Mouse (Mus musculus) midbrain, embryonic 13.5 days (tissue): Measurements from ENCODE around the gene Nt5c1a. TPM values are rescaled to one million over a fixed set of nuclear protein-coding genes. Genes with fewer than 3 reads are reported as not detected.
A peak's percentile ranks its signal among the peaks of the same experiment; 100 is the strongest.
"Not testable (repeated sequence)": the region's sequence is repeated elsewhere in the genome, so short reads cannot be mapped to it uniquely, and the experiment has no call there.

Experiments used
- ATAC-seq: fragments of 200-750 bp; cut with Nextera tagmentation; 2 replicates; pipeline ENCODE4 v1.8.0; 2017; ENCODE audit warnings: mild to moderate bottlenecking, moderate TSS enrichment, moderate library complexity
- H3K27ac ChIP-seq: fragments of 300-500 bp; sonication (generic); 2 replicates; pipeline ENCODE4 v1.5.1; 2015; ENCODE audit warnings: inconsistent platforms, mild to moderate bottlenecking, moderate library complexity
- H3K27me3 ChIP-seq: fragments of 300-500 bp; sonication (generic); 2 replicates; pipeline ENCODE4 v1.6.1; 2015; ENCODE audit warnings: mild to moderate bottlenecking, inconsistent platforms
- H3K36me3 ChIP-seq: fragments of 300-500 bp; sonication (generic); 2 replicates; pipeline ENCODE4 v1.6.1; 2015; ENCODE audit warnings: mild to moderate bottlenecking, inconsistent platforms
- H3K4me1 ChIP-seq: fragments of 300-500 bp; sonication (generic); replicated peaks from 2 replicates; pipeline ENCODE4 v1.6.1; 2015; ENCODE audit warnings: inconsistent platforms
- H3K4me2 ChIP-seq: fragments of 300-500 bp; sonication (generic); replicated peaks from 2 replicates; pipeline ENCODE4 v1.6.1; 2015; ENCODE audit warnings: moderate library complexity, mild to moderate bottlenecking, inconsistent platforms
- H3K4me3 ChIP-seq: fragments of 300-500 bp; sonication (generic); replicated peaks from 2 replicates; pipeline ENCODE4 v1.5.1; 2015; ENCODE audit warnings: mild to moderate bottlenecking, inconsistent platforms
- H3K9ac ChIP-seq: fragments of 300-500 bp; sonication (generic); replicated peaks from 2 replicates; pipeline ENCODE4 v1.6.1; 2015; ENCODE audit warnings: mild to moderate bottlenecking, inconsistent platforms
- H3K9me3 ChIP-seq: fragments of 300-500 bp; sonication (generic); 2 replicates; pipeline ENCODE4 v1.6.1; 2016; ENCODE audit warnings: mild to moderate bottlenecking, inconsistent platforms
- WGBS: fragments of 180-500 bp; shearing (Covaris S2); methylation state at CpG from one replicate; pipeline ENCODE4 v1.1.7; 2015; 5-methylcytosine and 5-hydroxymethylcytosine counted together
- polyA plus RNA-seq: library from polyadenylated mRNA; unstranded; fragments of >200 nt; fragmentation: Nextera tagmentation; extraction: Ambion mirVana; gene quantifications from 2 replicates; pipeline ENCODE4 v1.2.1, GENCODE M21; 2015

The Nt5c1a gene
- not detected in 2 replicates for polyA plus RNA-seq

DNA sequence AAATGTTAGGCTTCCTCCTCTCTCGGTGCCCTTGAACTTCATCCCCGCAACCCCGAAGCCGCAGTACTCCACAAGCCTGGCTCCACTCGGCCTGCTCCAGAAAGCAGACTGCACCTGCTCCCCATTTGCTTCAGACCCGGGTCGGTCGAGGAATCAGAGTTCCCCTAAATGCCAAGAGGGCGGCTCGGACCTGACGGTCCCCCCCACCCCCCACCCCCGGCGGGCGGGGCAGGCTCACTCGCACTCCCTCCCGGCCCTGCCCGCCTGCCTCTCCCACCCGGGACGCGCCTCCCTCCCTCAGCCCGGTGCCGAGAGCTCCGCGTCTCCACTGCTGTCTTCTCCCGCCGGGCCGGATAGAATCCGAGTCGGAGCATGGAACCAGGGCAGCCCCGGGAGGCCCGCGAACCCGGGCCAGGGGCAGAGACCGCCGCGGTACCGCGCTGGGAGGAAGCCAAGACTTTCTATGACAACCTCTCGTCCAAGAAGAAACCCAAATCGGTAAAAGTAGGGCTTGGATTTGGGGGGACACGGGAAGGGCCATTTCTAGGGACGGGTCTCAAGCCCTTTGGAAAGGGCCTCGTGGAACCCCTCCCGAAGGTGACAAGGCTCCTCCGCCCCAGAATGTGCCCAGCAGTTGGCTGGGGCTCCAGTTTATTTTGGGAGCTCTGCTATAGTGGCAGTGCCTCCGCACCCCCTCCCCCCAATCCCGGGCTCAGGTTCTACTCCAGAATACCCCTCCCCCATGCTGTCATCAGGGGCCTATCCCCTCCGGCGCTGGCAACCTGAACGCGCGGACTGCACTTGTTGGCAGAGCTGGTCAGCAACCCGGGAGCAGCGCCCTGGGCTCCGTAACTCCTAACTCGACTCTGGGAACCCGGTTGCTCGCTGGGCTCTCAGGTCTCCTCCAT is at the start of gene Nt5c1a:
TSS of gene Nt5c1a (plus strand) at position 319 of the 908 bp plus-strand sequence.
- no peaks in the 10 kb centered on the region for H3K36me3 ChIP-seq
- H3K27me3 ChIP-seq, result peaks cover 56% of the 10 kb centered on the region
- peak within 1 kb of the TSS; percentile 79 for H3K4me2 ChIP-seq
- WGBS, result 1% methylated on average over 58 of the region's 58 CpGs
- ATAC-seq, result peak; percentile 59
- peak within 1 kb of the TSS; percentile 61 for H3K9ac ChIP-seq
- no peaks in the 10 kb centered on the region for H3K9me3 ChIP-seq
- peaks cover 15% of the 10 kb centered on the region for H3K4me1 ChIP-seq
- H3K27ac ChIP-seq, result no peak within 1 kb of the TSS
- peak within 1 kb of the TSS; percentile 45 for H3K4me3 ChIP-seq

DNA sequence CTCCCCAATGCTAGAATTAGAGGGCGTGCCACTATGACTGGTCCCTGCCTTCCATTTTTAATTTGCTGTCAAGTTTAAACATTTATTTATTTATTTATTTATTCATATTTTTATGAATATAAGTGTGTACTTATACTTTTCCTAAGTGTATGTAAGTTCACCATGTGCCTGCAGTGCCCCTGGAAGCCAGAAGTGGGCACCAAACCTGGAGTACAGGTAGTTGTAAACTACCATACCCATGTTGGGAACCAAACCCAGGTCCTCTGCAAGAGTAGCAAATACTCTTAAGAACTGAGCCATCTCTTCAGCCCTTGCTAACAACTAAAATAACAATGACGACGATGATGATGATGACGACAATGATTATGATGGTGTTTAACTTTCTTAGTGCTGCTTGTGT is 49.3 kb upstream of the Nt5c1a start:
- H3K4me1 ChIP-seq, result no peaks in the 10 kb centered on the region
- WGBS, result 79% methylated on average over 4 of the region's 4 CpGs

GRCm38 (mm10) chr4:123152976-123153375 is 48.3 kb upstream of the Nt5c1a start:
- no peak overlapping the region; the same call in 1 of the 2 replicates for H3K9ac ChIP-seq
- H3K36me3 ChIP-seq, result no peaks in the 10 kb centered on the region
- no peak for ATAC-seq
- no peak overlapping the region for H3K27ac ChIP-seq
- H3K4me2 ChIP-seq, result no peak overlapping the region
- H3K4me1 ChIP-seq, result no peaks in the 10 kb centered on the region
- no peak overlapping the region for H3K4me3 ChIP-seq
- H3K9me3 ChIP-seq, result no peaks in the 10 kb centered on the region
- WGBS, result 56% methylated on average over 5 of the region's 5 CpGs
- peaks cover 8% of the 10 kb centered on the region for H3K27me3 ChIP-seq

More for the DNA sequence above, 49.3 kb upstream of the Nt5c1a start:
- no peak overlapping the region for H3K4me3 ChIP-seq
- no peak overlapping the region for H3K4me2 ChIP-seq
- H3K36me3 ChIP-seq, result no peaks in the 10 kb centered on the region
- peaks cover 9% of the 10 kb centered on the region for H3K27me3 ChIP-seq
- no peak overlapping the region for H3K9ac ChIP-seq
- H3K9me3 ChIP-seq, result no peaks in the 10 kb centered on the region
- ATAC-seq, result no peak
- no peak overlapping the region for H3K27ac ChIP-seq

GRCm38 (mm10) chr4:123155004-123155403 is 46.3 kb upstream of the Nt5c1a start:
- ATAC-seq, result no peak
- Histone ChIP-seq H3K9me3 (no peaks in the 10 kb centered on the region), H3K27me3 (peaks cover 9% of the 10 kb centered on the region; the same call in 1 of the 2 replicates), H3K36me3 (no peaks in the 10 kb centered on the region), H3K4me2 (no peak overlapping the region), H3K9ac (no peak overlapping the region), H3K4me1 (no peaks in the 10 kb centered on the region), H3K27ac (no peak overlapping the region), H3K4me3 (no peak overlapping the region)
- WGBS, result 22% methylated on average over 4 of the region's 4 CpGs

DNA sequence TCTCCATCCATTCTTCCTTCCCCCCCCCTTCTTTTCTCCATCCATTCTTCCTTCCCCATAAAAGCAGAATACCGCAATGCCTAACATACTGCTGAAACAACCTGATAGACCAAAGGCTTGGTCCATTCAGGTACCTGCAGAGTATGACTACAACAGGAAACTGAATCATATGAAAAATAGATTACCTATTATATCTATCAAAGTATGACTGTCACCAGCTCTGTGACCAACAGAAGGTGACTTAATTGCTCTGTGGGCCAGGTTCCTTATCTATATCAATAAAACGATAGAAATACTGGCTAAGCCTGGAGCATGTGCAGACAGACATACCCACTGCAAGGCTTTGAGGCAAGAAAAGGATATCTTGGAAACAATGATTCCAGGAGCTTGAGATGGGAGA is 45.9 kb upstream of the Nt5c1a start:
- H3K4me2 ChIP-seq, result no peak overlapping the region
- peaks cover 12% of the 10 kb centered on the region; the same call in 1 of the 2 replicates for H3K27me3 ChIP-seq
- H3K27ac ChIP-seq, result no peak overlapping the region
- no peaks in the 10 kb centered on the region for H3K9me3 ChIP-seq
- ATAC-seq, result no peak
- H3K36me3 ChIP-seq, result no peaks in the 10 kb centered on the region
- no peak overlapping the region for H3K4me3 ChIP-seq
- H3K9ac ChIP-seq, result no peak overlapping the region
- 71% methylated on average over 2 of the region's 2 CpGs for WGBS
- no peaks in the 10 kb centered on the region for H3K4me1 ChIP-seq

DNA sequence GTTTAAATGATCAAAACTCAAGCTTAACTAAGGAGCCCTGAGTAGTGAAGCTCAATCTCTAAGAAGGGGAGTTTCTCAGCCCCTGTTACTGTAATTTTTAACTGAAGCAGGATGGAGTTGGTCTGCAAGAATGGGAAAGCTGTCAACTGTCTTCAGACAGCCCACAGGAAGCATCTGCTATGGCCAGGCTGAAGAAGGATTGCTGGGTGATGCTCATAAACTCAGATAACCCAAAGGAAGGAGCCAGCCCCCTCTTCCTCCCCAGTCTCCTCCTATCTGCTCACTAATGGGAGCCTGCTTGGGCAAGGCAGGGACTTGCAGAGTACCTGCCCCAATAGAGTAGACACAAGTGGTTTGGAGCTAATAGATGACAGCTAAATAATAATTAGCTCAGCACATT is 45.5 kb upstream of the Nt5c1a start:
- no peak overlapping the region for H3K4me2 ChIP-seq
- H3K4me1 ChIP-seq, result no peaks in the 10 kb centered on the region
- no peaks in the 10 kb centered on the region for H3K9me3 ChIP-seq
- H3K27me3 ChIP-seq, result peaks cover 12% of the 10 kb centered on the region; the same call in 1 of the 2 replicates
- H3K36me3 ChIP-seq, result no peaks in the 10 kb centered on the region
- no peak overlapping the region for H3K27ac ChIP-seq
- ATAC-seq, result no peak
- no peak overlapping the region for H3K9ac ChIP-seq
- H3K4me3 ChIP-seq, result no peak overlapping the region

DNA sequence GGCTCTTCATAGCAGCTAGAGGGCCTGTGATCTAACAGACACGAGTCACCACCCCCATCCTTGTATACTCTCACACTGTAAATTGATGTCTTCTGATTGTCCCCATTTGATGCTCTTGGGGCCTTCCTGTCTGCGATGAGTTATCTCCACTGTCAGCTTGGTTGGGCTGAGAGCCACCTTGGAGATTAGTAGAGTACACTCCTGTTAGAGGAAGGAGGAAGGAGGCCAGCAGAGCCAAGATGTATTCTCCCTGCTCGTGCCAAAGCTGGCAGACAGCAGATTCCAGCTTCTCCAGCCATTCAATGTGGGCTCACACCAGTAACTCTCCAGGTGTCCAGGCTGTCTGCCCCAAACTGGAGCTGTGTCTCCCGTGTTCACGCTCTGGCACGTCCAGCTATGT is 40.7 kb upstream of the Nt5c1a start:
- H3K9me3 ChIP-seq, result no peaks in the 10 kb centered on the region
- 83% methylated on average over 6 of the region's 6 CpGs for WGBS
- no peak for ATAC-seq
- peaks cover 15% of the 10 kb centered on the region; the same call in 1 of the 2 replicates for H3K27me3 ChIP-seq
- no peaks in the 10 kb centered on the region for H3K36me3 ChIP-seq
- no peak overlapping the region for H3K9ac ChIP-seq
- no peak overlapping the region for H3K4me3 ChIP-seq
- no peak overlapping the region for H3K27ac ChIP-seq
- H3K4me2 ChIP-seq, result no peak overlapping the region
- H3K4me1 ChIP-seq, result peaks cover 13% of the 10 kb centered on the region

- not testable (repeated sequence) for H3K9me3 ChIP-seq, H3K27ac ChIP-seq, ATAC-seq, H3K36me3 ChIP-seq, H3K4me2 ChIP-seq, H3K4me3 ChIP-seq, H3K9ac ChIP-seq
- 88% methylated on average over 3 of the region's 3 CpGs for WGBS
- Histone ChIP-seq H3K27me3 (peaks cover 15% of the 10 kb centered on the region; the same call in 1 of the 2 replicates), H3K4me1 (peaks cover 13% of the 10 kb centered on the region)
Observed at GRCm38 (mm10) chr4:123161251-123161650, 40.1 kb upstream of the Nt5c1a start.

DNA sequence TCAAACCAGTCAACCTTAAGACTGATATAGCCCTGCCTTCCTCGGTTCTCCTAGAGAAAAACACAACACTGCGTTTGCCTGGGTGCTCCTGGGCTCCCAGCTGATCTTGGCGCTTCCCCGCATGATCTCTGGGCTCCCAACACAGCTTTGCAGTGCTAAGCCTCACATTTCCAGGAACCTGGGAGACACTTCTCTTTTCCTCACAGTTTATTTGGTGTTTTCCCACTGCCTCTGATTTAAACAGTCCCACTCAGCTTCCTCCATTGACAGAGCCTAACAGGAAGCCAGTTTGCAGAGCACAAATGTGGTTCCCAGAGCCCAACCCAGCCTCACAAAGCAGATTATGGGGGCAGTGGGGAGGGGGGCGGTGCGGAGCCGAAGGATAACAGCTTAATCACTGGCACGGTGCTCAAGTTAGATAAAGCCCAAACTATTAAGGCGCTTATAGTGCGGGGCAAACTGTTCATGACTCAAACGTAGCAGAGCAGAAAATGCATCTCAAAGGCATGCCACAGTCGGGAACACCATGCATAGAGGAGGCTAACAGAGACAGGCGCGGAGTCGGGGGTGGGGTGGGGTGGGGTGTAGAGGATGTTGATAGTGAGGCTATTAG is 38.9 kb upstream of the Nt5c1a start:
- H3K27me3 ChIP-seq, result peaks cover 15% of the 10 kb centered on the region; the same call in 1 of the 2 replicates
- H3K27ac ChIP-seq, result peak overlapping the region; percentile 35
- peak overlapping the region; percentile 8 for H3K4me3 ChIP-seq
- 9% methylated on average over 15 of the region's 15 CpGs for WGBS
- peak overlapping the region; percentile 23; the same call in 1 of the 2 replicates for H3K9ac ChIP-seq
- peaks cover 13% of the 10 kb centered on the region for H3K4me1 ChIP-seq
- no peaks in the 10 kb centered on the region for H3K36me3 ChIP-seq
- H3K9me3 ChIP-seq, result no peaks in the 10 kb centered on the region
- peak overlapping the region; percentile 46 for H3K4me2 ChIP-seq
- peak; percentile 77 for ATAC-seq

DNA sequence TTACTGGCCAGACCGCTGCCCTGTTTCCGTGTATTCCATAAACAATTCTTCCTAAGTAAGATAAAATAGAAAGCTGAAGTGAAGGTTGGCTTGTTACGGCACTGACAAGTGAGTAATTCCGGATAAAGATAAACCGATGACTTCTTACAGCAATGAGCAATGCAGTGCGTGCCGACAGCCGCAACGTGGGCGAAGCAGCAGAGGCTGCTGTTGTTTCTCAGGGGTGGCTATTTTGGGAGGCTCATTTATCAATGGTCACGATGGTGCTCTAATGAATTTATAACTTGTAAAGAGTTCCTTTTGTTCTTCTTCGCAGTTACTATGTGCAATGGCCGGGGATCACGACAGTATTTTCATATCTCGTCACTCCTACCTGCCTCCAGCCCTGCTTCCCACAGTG is 37.1 kb upstream of the Nt5c1a start:
- WGBS, result 92% methylated on average over 15 of the region's 15 CpGs
- H3K36me3 ChIP-seq, result no peaks in the 10 kb centered on the region
- H3K4me2 ChIP-seq, result no peak overlapping the region
- H3K27me3 ChIP-seq, result peaks cover 15% of the 10 kb centered on the region; the same call in 1 of the 2 replicates
- no peak for ATAC-seq
- 0 out of 2 replicates have a peak, but pooled peaks cover 2% of the 10 kb centered on the region for H3K9me3 ChIP-seq
- no peak overlapping the region for H3K9ac ChIP-seq
- peaks cover 13% of the 10 kb centered on the region for H3K4me1 ChIP-seq
- no peak overlapping the region for H3K4me3 ChIP-seq
- H3K27ac ChIP-seq, result no peak overlapping the region

GRCm38 (mm10) chr4:123171811-123172210 is 29.5 kb upstream of the Nt5c1a start:
- no peak for ATAC-seq
- H3K27me3 ChIP-seq, result 0 out of 2 replicates have a peak, but pooled peaks cover 15% of the 10 kb centered on the region
- H3K4me3 ChIP-seq, result no peak overlapping the region
- H3K9ac ChIP-seq, result no peak overlapping the region
- no peaks in the 10 kb centered on the region for H3K36me3 ChIP-seq
- no peak overlapping the region for H3K27ac ChIP-seq
- no peak overlapping the region for H3K4me2 ChIP-seq
- H3K9me3 ChIP-seq, result 0 out of 2 replicates have a peak, but pooled peaks cover 5% of the 10 kb centered on the region
- no peaks in the 10 kb centered on the region for H3K4me1 ChIP-seq
